Mouse (Mus musculus) testis, adult 2 months (tissue): ENCODE results near the gene Pnkd. TPM values are rescaled to one million over a fixed set of nuclear protein-coding genes. Genes with fewer than 3 reads are reported as not detected.

Experiments used
- H3K27ac ChIP-seq: fragments of 200-500 bp; 2 replicates; pipeline ENCODE4 v1.5.1; 2012; ENCODE audit warnings: low read depth, low read length; ENCODE audit not compliant: control insufficient read depth, insufficient read depth
- H3K27me3 ChIP-seq: fragments of 200-500 bp; 2 replicates; pipeline ENCODE4 v1.6.1; 2012; ENCODE audit warnings: mild to moderate bottlenecking, low read length, moderate library complexity; ENCODE audit not compliant: control insufficient read depth, insufficient read depth
- H3K36me3 ChIP-seq: fragments of 200-500 bp; 2 replicates; pipeline ENCODE4 v1.6.1; 2012; ENCODE audit warnings: mild to moderate bottlenecking, low read length; ENCODE audit not compliant: control insufficient read depth, insufficient read depth
- H3K4me1 ChIP-seq: fragments of 200-500 bp; 2 replicates; pipeline ENCODE4 v1.6.1; 2012; ENCODE audit warnings: low read length; ENCODE audit not compliant: control insufficient read depth, insufficient read depth
- H3K4me3 ChIP-seq: fragments of 200-500 bp; 2 replicates; pipeline ENCODE4 v1.5.1; 2012; ENCODE audit warnings: low read depth, mild to moderate bottlenecking, low read length, moderate library complexity, mixed read lengths; ENCODE audit not compliant: control insufficient read depth
- CTCF ChIP-seq: fragments of 200-500 bp; IDR thresholded peaks from 2 replicates; pipeline ENCODE4 v1.5.1; 2012; ENCODE audit warnings: low read depth, mild to moderate bottlenecking, inconsistent platforms, low read length, moderate library complexity; ENCODE audit not compliant: control insufficient read depth, insufficient read depth, insufficient replicate concordance
- POLR2A ChIP-seq: fragments of 200-500 bp; IDR thresholded peaks from 2 replicates; pipeline ENCODE4 v1.6.1; 2012; ENCODE audit warnings: low read depth, mild to moderate bottlenecking, inconsistent platforms, low read length, moderate library complexity; ENCODE audit not compliant: control insufficient read depth
- polyA plus RNA-seq: library from polyadenylated mRNA; depleted of rRNA; stranded (reverse); fragments of >200 nt; gene quantifications from 2 replicates; pipeline ENCODE4 v1.2.3, GENCODE M21; 2012; rRNA removed

The Pnkd gene
- 118 and 119 TPM in 2 replicates for polyA plus RNA-seq

GRCm38 (mm10) chr1:74284543-74285160 is at the start of gene Pnkd, which contains the start of gene Aamp:
Gene Pnkd (plus strand): TSS chr1:74284930.
Gene Aamp (minus strand): TSS chr1:74284738.
- peaks cover 8% of the 10 kb centered on the region for H3K4me1 ChIP-seq
- H3K36me3 ChIP-seq, result peaks cover 14% of the 10 kb centered on the region
- TF ChIP-seq POLR2A (peak; percentile 77), CTCF (peak; percentile 4; the same call in 1 of the 2 replicates)
- peak within 1 kb of the TSS; percentile 96 for H3K4me3 ChIP-seq
- H3K27me3 ChIP-seq, result no peaks in the 10 kb centered on the region
- H3K27ac ChIP-seq, result peak within 1 kb of the TSS; percentile 92

GRCm38 (mm10) chr1:74235938-74236589 is 48.7 kb upstream of the Pnkd start, which contains the start of gene Arpc2:
Gene Arpc2 (plus strand): TSS chr1:74236084.
- peak; percentile 98 for TF ChIP-seq POLR2A
- TF ChIP-seq CTCF, result peak; percentile 28; the same call in 1 of the 2 replicates
- peak within 1 kb of the TSS; percentile 99 for H3K4me3 ChIP-seq
- peaks cover 11% of the 10 kb centered on the region for H3K4me1 ChIP-seq
- no peaks in the 10 kb centered on the region for H3K36me3 ChIP-seq
- H3K27ac ChIP-seq, result peak within 1 kb of the TSS; percentile 86
- H3K27me3 ChIP-seq, result no peaks in the 10 kb centered on the region

- Histone ChIP-seq H3K4me1 (peaks cover 12% of the 10 kb centered on the region), H3K27ac (peak overlapping the region; percentile 86), H3K4me3 (peak overlapping the region; percentile 99), H3K36me3 (no peaks in the 10 kb centered on the region), H3K27me3 (no peaks in the 10 kb centered on the region)
- TF ChIP-seq CTCF, result no peak
- no peak for TF ChIP-seq POLR2A
These were observed 48.0 kb upstream of the Pnkd start for GRCm38 (mm10) chr1:74236590-74237317.

GRCm38 (mm10) chr1:74237671-74238070 is 47.1 kb upstream of the Pnkd start:
- no peaks in the 10 kb centered on the region for H3K36me3 ChIP-seq
- no peak overlapping the region for H3K27ac ChIP-seq
- no peaks in the 10 kb centered on the region for H3K27me3 ChIP-seq
- H3K4me1 ChIP-seq, result peaks cover 12% of the 10 kb centered on the region
- no peak for TF ChIP-seq CTCF
- TF ChIP-seq POLR2A, result no peak
- peak overlapping the region; percentile 34; the same call in 1 of the 2 replicates for H3K4me3 ChIP-seq

- TF ChIP-seq POLR2A (no peak), CTCF (no peak)
These were observed 46.6 kb upstream of the Pnkd start for GRCm38 (mm10) chr1:74238136-74238535.

GRCm38 (mm10) chr1:74239162-74239561 is 45.6 kb upstream of the Pnkd start:
- Histone ChIP-seq H3K27ac (no peak overlapping the region), H3K4me1 (peaks cover 12% of the 10 kb centered on the region), H3K27me3 (no peaks in the 10 kb centered on the region), H3K36me3 (no peaks in the 10 kb centered on the region), H3K4me3 (no peak overlapping the region)
- TF ChIP-seq CTCF (no peak), POLR2A (no peak)

More at GRCm38 (mm10) chr1:74238136-74238535, 46.6 kb upstream of the Pnkd start:
- Histone ChIP-seq H3K27me3 (no peaks in the 10 kb centered on the region), H3K4me1 (peaks cover 12% of the 10 kb centered on the region), H3K36me3 (no peaks in the 10 kb centered on the region), H3K4me3 (peak overlapping the region; percentile 34; the same call in 1 of the 2 replicates), H3K27ac (no peak overlapping the region)

GRCm38 (mm10) chr1:74239618-74240017 is 45.1 kb upstream of the Pnkd start:
- Histone ChIP-seq H3K4me1 (peaks cover 12% of the 10 kb centered on the region), H3K4me3 (no peak overlapping the region), H3K36me3 (no peaks in the 10 kb centered on the region), H3K27ac (no peak overlapping the region), H3K27me3 (no peaks in the 10 kb centered on the region)
- no peak for TF ChIP-seq CTCF
- TF ChIP-seq POLR2A, result no peak
